27 mouse cellular contexts compared by ENCODE assay signal in genomic region chr9:72333221-72333620, GRCm38 (mm10).
"Had no signal": no experiment of that assay in that cellular context is flagged by ENCODE, and none has a peak within 500 bp of the region (broad histone marks: within the 10 kb centered on the region; RNA-seq: fewer than 3 reads in every experiment).

No protein-coding gene starts in this region.

- H3K9ac ChIP-seq: heart, embryonic 13.5 days; heart, embryonic 15.5 days; hindbrain, embryonic 13.5 days; hindbrain, embryonic 15.5 days; intestine, embryonic 15.5 days; limb, embryonic 12.5 days; liver, embryonic 13.5 days; liver, embryonic 15.5 days; liver, postnatal 0 days had no signal

- H3K27me3 ChIP-seq: heart, embryonic 13.5 days; heart, embryonic 15.5 days; hindbrain, embryonic 13.5 days; hindbrain, embryonic 15.5 days; intestine, embryonic 15.5 days; limb, embryonic 12.5 days; liver, embryonic 13.5 days; liver, embryonic 15.5 days had no signal

- DNase-seq: gastrocnemius, postnatal 14 days; gastrocnemius, postnatal 36 days; heart, adult 11 months; heart, adult 2 months; heart, postnatal 14 days; heart, postnatal 36 days; kidney, adult 18-20 months; kidney, adult 8-10 months; kidney, postnatal 14 days; kidney, postnatal 36 days; layer of hippocampus, adult 9-11 months; layer of hippocampus, postnatal 36 days; liver; liver, embryonic 13.5 days; liver, postnatal 0 days had no signal

- H3K4me2 ChIP-seq: heart, embryonic 11.5 days; heart, embryonic 13.5 days; heart, embryonic 15.5 days; hindbrain, embryonic 13.5 days; hindbrain, embryonic 15.5 days; intestine, embryonic 15.5 days; limb, embryonic 12.5 days; liver, embryonic 11.5 days; liver, embryonic 13.5 days; liver, embryonic 15.5 days had no signal

- H3K4me3 ChIP-seq: heart, adult 2 months; heart, embryonic 13.5 days; heart, embryonic 15.5 days; hindbrain, embryonic 13.5 days; hindbrain, embryonic 15.5 days; intestine, embryonic 15.5 days; limb, embryonic 10.5 days; limb, embryonic 12.5 days; liver, embryonic 13.5 days; liver, embryonic 15.5 days had no signal

- H3K27ac ChIP-seq: heart, adult 2 months; heart, embryonic 13.5 days; heart, embryonic 15.5 days; hindbrain, embryonic 13.5 days; hindbrain, embryonic 15.5 days; intestine, embryonic 15.5 days; limb, embryonic 10.5 days; limb, embryonic 12.5 days; liver, embryonic 13.5 days; liver, embryonic 15.5 days had no signal

- ATAC-seq: inflammation-experienced regulatory T-cells, adult 6 months; intestine, embryonic 15.5 days; intestine, postnatal 0 days; liver, postnatal 0 days had no signal

- H3K9me3 ChIP-seq: heart, embryonic 13.5 days; heart, embryonic 15.5 days; hindbrain, embryonic 13.5 days; hindbrain, embryonic 15.5 days; intestine, embryonic 15.5 days; limb, embryonic 10.5 days; limb, embryonic 12.5 days; liver, embryonic 13.5 days; liver, embryonic 15.5 days had no signal

- H3K4me1 ChIP-seq: heart, embryonic 13.5 days; heart, embryonic 15.5 days; hindbrain, embryonic 13.5 days; hindbrain, embryonic 15.5 days; intestine, embryonic 15.5 days; limb, embryonic 12.5 days had no signal
